8 mouse cellular contexts compared by ENCODE assay signal in genomic region chr3:131303320-131303714, GRCm38 (mm10). TPM values are rescaled to one million over a fixed set of nuclear protein-coding genes. Genes with fewer than 3 reads are reported as not detected.
DNase-seq lines count a peak whose midpoint lies in the region; ATAC-seq and TF ChIP-seq lines count a peak whose summit lies in the region.

No protein-coding gene starts in this region.

- H3K27ac ChIP-seq in cerebellum, adult 2 months (ENCODE audit: insufficient read depth, low read length): 0 out of 2 replicates have a peak overlapping the region, but pooled peaks have one; percentile 44
- no peak overlapping the region for H3K27ac ChIP-seq in testis, adult 2 months (ENCODE audit: control insufficient read depth, insufficient read depth, low read depth, low read length)
- no peak overlapping the region for H3K27ac ChIP-seq in liver, embryonic 13.5 days
- H3K27ac ChIP-seq in stomach, postnatal 0 days (replicated peaks): no peak overlapping the region

- H3K36me3 ChIP-seq in testis, adult 2 months (ENCODE audit: control insufficient read depth, insufficient read depth, low read length): no peaks in the 10 kb centered on the region
- H3K36me3 ChIP-seq in liver, embryonic 13.5 days: no peaks in the 10 kb centered on the region
- H3K36me3 ChIP-seq in stomach, postnatal 0 days (ENCODE audit: control insufficient read depth, insufficient read depth, low read length): no peaks in the 10 kb centered on the region

- H3K27me3 ChIP-seq in cerebellum, adult 2 months (ENCODE audit: control insufficient read depth, insufficient read depth, low read length): no peaks in the 10 kb centered on the region; the same call in 1 of the 2 replicates
- H3K27me3 ChIP-seq in testis, adult 2 months (ENCODE audit: control insufficient read depth, insufficient read depth, low read length): no peaks in the 10 kb centered on the region
- H3K27me3 ChIP-seq in liver, embryonic 13.5 days: no peaks in the 10 kb centered on the region
- H3K27me3 ChIP-seq in stomach, postnatal 0 days (ENCODE audit: control insufficient read depth, insufficient read depth, low read length): no peaks in the 10 kb centered on the region

- TF ChIP-seq POLR2A in cerebellum, adult 2 months (IDR thresholded peaks at IDR 0.05; ENCODE audit: borderline replicate concordance, insufficient read depth, low read length): no peak; the same call in 1 of the 2 replicates
- TF ChIP-seq POLR2A in testis, adult 2 months (IDR thresholded peaks at IDR 0.05; ENCODE audit: control insufficient read depth, low read depth, low read length): no peak

- no peaks in the 10 kb centered on the region for H3K9me3 ChIP-seq in liver, embryonic 13.5 days (replicated peaks)
- H3K9me3 ChIP-seq in stomach, postnatal 0 days (ENCODE audit: control insufficient read depth, low read length): no peaks in the 10 kb centered on the region

- TF ChIP-seq CTCF in cerebellum, adult 2 months (IDR thresholded peaks at IDR 0.05; ENCODE audit: borderline replicate concordance, insufficient read depth, low read depth, low read length): no peak
- no peak for TF ChIP-seq CTCF in testis, adult 2 months (IDR thresholded peaks at IDR 0.05; ENCODE audit: control insufficient read depth, insufficient read depth, insufficient replicate concordance, low read depth, low read length)
- no peak for TF ChIP-seq CTCF in stomach, postnatal 0 days (IDR thresholded peaks at IDR 0.05; ENCODE audit: low read depth)

- peaks cover 9% of the 10 kb centered on the region for H3K4me1 ChIP-seq in cerebellum, adult 2 months (ENCODE audit: control insufficient read depth, insufficient read depth, low read length)
- H3K4me1 ChIP-seq in testis, adult 2 months (ENCODE audit: control insufficient read depth, insufficient read depth, low read length): peaks cover 2% of the 10 kb centered on the region; the same call in 1 of the 2 replicates
- H3K4me1 ChIP-seq in liver, embryonic 13.5 days (replicated peaks): peaks cover 13% of the 10 kb centered on the region
- H3K4me1 ChIP-seq in stomach, postnatal 0 days (replicated peaks; ENCODE audit: control insufficient read depth, insufficient read depth): peaks cover 3% of the 10 kb centered on the region; the same call in 1 of the 2 replicates

- H3K9ac ChIP-seq in liver, embryonic 13.5 days: peak overlapping the region; percentile 51; the same call in 1 of the 2 replicates
- H3K9ac ChIP-seq in stomach, postnatal 0 days (ENCODE audit: low read length): peak overlapping the region; percentile 63; the same call in 1 of the 2 replicates

- peak overlapping the region; percentile 92 for H3K4me2 ChIP-seq in liver, embryonic 13.5 days
- peak overlapping the region; percentile 98 for H3K4me2 ChIP-seq in stomach, postnatal 0 days (replicated peaks; ENCODE audit: low read depth)

- 5% methylated on average over 5 of the region's 5 CpGs for WGBS in cerebellum, adult 2 months
- WGBS in liver, embryonic 13.5 days (ENCODE audit: insufficient replicate concordance): 15% methylated on average over 5 of the region's 5 CpGs
- WGBS in stomach, postnatal 0 days: 20% methylated on average over 5 of the region's 5 CpGs

- H3K4me3 ChIP-seq in cerebellum, adult 2 months (replicated peaks; ENCODE audit: insufficient read depth, low read depth, low read length): peak overlapping the region; percentile 76
- peak overlapping the region; percentile 86 for H3K4me3 ChIP-seq in testis, adult 2 months (ENCODE audit: control insufficient read depth, low read depth, low read length)
- peak overlapping the region; percentile 65 for H3K4me3 ChIP-seq in liver, embryonic 13.5 days (replicated peaks)
- peak overlapping the region; percentile 66 for H3K4me3 ChIP-seq in stomach, postnatal 0 days (ENCODE audit: low read depth, low read length)

- ATAC-seq in liver, embryonic 13.5 days (ENCODE audit: low read depth): peak; percentile 24; the same call in 1 of the 2 replicates
- ATAC-seq in stomach, postnatal 0 days (ENCODE audit: low FRiP score, low TSS enrichment): no peak

- TF ChIP-seq EP300 in stomach, postnatal 0 days (optimal IDR thresholded peaks at IDR 0.05): no peak

- DNase-seq in cerebellum, adult 2 months: no peak
- no peak for DNase-seq in cerebellum, adult 11-12 months
- DNase-seq in testis, postnatal 14 days (ENCODE audit: low spot score): no peak
- DNase-seq in liver, embryonic 13.5 days: no peak
- no peak for DNase-seq in stomach, postnatal 0 days (ENCODE audit: low spot score)
- DNase-seq in cerebellum, adult 9-10 months: no peak
- no peak for DNase-seq in layer of hippocampus, adult 11-12 months (ENCODE audit: low spot score)

RNA-seq across cellular contexts. Expression of gene Cyp2u1, which starts 0.3 kb away (rescaled TPM):
- polyA plus RNA-seq in cerebellum, adult 2 months (2012; rRNA removed): 13.1 and 13.8 TPM in 2 replicates
- polyA plus RNA-seq in testis, adult 2 months (2012; rRNA removed): 4.6 and 4.7 TPM in 2 replicates
- polyA plus RNA-seq in liver, embryonic 13.5 days (2015; fragmentation: Nextera tagmentation; extraction: Ambion mirVana): 0.40 and 0.50 TPM in 2 replicates
- polyA plus RNA-seq in stomach, postnatal 0 days (2015; fragmentation: Nextera tagmentation; extraction: Ambion mirVana): 1.8 and 1.9 TPM in 2 replicates

RNA-seq across cellular contexts. Expression of gene Hadh, which starts 31.4 kb away (rescaled TPM):
- polyA plus RNA-seq in cerebellum, adult 2 months (2012; rRNA removed): 39.6 and 40.5 TPM in 2 replicates
- 30.2 and 36.2 TPM in 2 replicates for polyA plus RNA-seq in testis, adult 2 months (2012; rRNA removed)
- 79.6 and 100 TPM in 2 replicates for polyA plus RNA-seq in liver, embryonic 13.5 days (2015; fragmentation: Nextera tagmentation; extraction: Ambion mirVana)
- polyA plus RNA-seq in stomach, postnatal 0 days (2015; fragmentation: Nextera tagmentation; extraction: Ambion mirVana): 172 and 176 TPM in 2 replicates
